Mouse (Mus musculus) lung, embryonic 14.5 days (tissue): ENCODE measurements at regions not wholly inside any gene's neighbourhood (a gene's known extent, or its start where the extent isn't known, plus 50 kb on each side); places are given as distances from the start of the nearest gene placed in this dataset.

ENCODE experiments used
- ATAC-seq: fragments of 200-750 bp; cut with Nextera tagmentation; 2 replicates; pipeline ENCODE4 v1.8.0; 2017; ENCODE audit warnings: mild to moderate bottlenecking, moderate TSS enrichment, moderate library complexity; ENCODE audit not compliant: insufficient read depth
- DNase-seq: peaks from one replicate; pipeline ENCODE4 v3.0.0-alpha.2; 2015
- H3K27ac ChIP-seq: fragments of 300-500 bp; sonication (generic); 2 replicates; pipeline ENCODE4 v1.5.1; 2014; ENCODE audit warnings: low read depth, mild to moderate bottlenecking, moderate library complexity
- H3K27me3 ChIP-seq: fragments of 300-500 bp; sonication (generic); 2 replicates; pipeline ENCODE4 v1.6.1; 2014; ENCODE audit warnings: low read length, control low read depth; ENCODE audit not compliant: insufficient read depth
- H3K36me3 ChIP-seq: fragments of 300-500 bp; sonication (generic); 2 replicates; pipeline ENCODE4 v1.6.1; 2014; ENCODE audit warnings: control low read depth; ENCODE audit not compliant: insufficient read depth
- H3K4me1 ChIP-seq: fragments of 300-500 bp; sonication (generic); 2 replicates; pipeline ENCODE4 v1.6.1; 2014; ENCODE audit warnings: antibody characterized with exemption, control low read depth; ENCODE audit not compliant: insufficient read depth
- H3K4me2 ChIP-seq: fragments of 300-500 bp; sonication (generic); 2 replicates; pipeline ENCODE4 v1.6.1; 2014; ENCODE audit warnings: mild to moderate bottlenecking
- H3K4me3 ChIP-seq: fragments of 300-500 bp; sonication (generic); 2 replicates; pipeline ENCODE4 v1.5.1; 2014; ENCODE audit warnings: low read depth, low read length
- H3K9ac ChIP-seq: fragments of 300-500 bp; sonication (generic); 2 replicates; pipeline ENCODE4 v1.6.1; 2014
- H3K9me3 ChIP-seq: fragments of 300-500 bp; sonication (generic); 2 replicates; pipeline ENCODE4 v1.6.1; 2016; ENCODE audit warnings: low read depth, low read length, control low read depth
- CTCF ChIP-seq: IDR thresholded peaks from 2 replicates; pipeline ENCODE4 v1.5.1; 2016; ENCODE audit warnings: antibody characterized with exemption, low read depth
- WGBS: fragments of 180-500 bp; shearing (Covaris S2); extraction: QIAGEN DNeasy Blood & Tissue Kit; methylation state at CpG from one replicate; pipeline ENCODE4 v1.1.7; 2014; 5-methylcytosine and 5-hydroxymethylcytosine counted together

DNA sequence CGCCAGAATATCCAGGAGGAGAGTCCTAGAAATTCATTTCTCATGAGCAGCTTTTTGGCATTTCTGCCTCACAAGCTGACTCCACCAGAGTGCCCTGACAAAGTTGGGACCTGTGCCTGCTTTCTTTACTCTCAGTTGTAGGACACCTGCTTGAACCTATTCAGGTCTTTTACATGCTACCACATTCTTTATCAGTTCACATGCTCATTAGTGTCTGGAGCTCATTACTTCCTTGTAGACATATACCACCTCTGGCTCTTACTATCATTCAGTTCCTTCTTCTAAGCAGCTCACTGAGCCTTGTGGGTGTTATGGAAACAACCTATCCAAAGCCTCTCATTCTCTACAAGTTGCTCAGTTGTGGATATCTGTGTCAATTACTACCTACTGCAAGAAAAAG is 363.4 kb upstream of the Gm5150 start:
- no peak overlapping the region for H3K4me2 ChIP-seq
- H3K9me3 ChIP-seq = no peaks in the 10 kb centered on the region
- H3K27ac ChIP-seq = no peak overlapping the region
- no peak for TF ChIP-seq CTCF
- H3K4me3 ChIP-seq = no peak overlapping the region
- no peak for DNase-seq
- no peak for ATAC-seq
- no peaks in the 10 kb centered on the region for H3K36me3 ChIP-seq
- WGBS = no CpG with 5 or more reads among the region's 1 CpGs
- H3K4me1 ChIP-seq = no peaks in the 10 kb centered on the region
- H3K27me3 ChIP-seq = no peaks in the 10 kb centered on the region
- no peak overlapping the region for H3K9ac ChIP-seq

DNA sequence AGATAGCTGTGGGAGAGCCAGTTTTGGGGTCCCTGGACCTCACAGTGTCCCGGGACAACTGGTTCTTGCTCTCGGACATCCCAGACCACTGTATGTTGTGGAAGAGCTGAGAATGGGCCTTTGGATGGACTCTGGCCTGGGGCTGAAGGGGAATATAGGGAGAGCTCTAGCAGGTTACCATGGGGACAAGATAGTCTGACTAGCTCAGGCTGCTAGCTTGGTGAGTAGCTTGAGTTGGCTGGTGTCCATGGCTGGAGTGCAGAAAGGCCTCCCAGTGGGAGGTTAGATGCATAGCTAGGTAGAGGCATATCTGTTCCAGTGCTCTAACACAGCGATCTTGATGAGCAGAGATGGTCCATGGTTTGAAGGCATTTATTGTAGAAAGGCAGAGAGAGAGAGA is 356.9 kb upstream of the Gm5150 start:
- Histone ChIP-seq H3K4me3 (no peak overlapping the region), H3K9me3 (no peaks in the 10 kb centered on the region), H3K27ac (no peak overlapping the region), H3K4me2 (no peak overlapping the region), H3K9ac (no peak overlapping the region), H3K4me1 (no peaks in the 10 kb centered on the region), H3K27me3 (no peaks in the 10 kb centered on the region), H3K36me3 (no peaks in the 10 kb centered on the region)
- ATAC-seq = no peak
- 81% methylated on average over 3 of the region's 3 CpGs for WGBS
- no peak for TF ChIP-seq CTCF
- no peak for DNase-seq

DNA sequence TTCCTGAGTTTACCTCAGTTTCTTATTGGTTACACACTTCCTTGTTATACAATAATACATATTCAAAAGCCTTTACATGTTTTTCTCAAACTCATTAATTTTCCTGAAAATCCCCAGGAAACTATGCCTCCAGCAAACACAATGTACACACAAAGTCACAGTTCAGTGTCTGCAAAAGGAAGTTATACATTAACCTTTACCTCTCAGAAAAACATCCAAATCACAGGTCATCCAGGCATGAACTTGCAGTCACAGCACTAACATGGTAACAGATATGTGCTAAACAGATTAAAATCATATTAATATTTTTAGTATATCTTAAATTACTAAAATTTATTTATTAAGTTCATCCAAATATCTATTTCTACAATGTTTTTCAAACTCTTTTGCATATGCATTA is 352.8 kb upstream of the Gm5150 start:
- Histone ChIP-seq H3K36me3 (no peaks in the 10 kb centered on the region), H3K4me3 (no peak overlapping the region), H3K4me1 (no peaks in the 10 kb centered on the region), H3K9me3 (no peaks in the 10 kb centered on the region), H3K27me3 (no peaks in the 10 kb centered on the region), H3K27ac (no peak overlapping the region), H3K4me2 (no peak overlapping the region), H3K9ac (no peak overlapping the region)
- no peak for TF ChIP-seq CTCF
- ATAC-seq (no peak), DNase-seq (no peak)

DNA sequence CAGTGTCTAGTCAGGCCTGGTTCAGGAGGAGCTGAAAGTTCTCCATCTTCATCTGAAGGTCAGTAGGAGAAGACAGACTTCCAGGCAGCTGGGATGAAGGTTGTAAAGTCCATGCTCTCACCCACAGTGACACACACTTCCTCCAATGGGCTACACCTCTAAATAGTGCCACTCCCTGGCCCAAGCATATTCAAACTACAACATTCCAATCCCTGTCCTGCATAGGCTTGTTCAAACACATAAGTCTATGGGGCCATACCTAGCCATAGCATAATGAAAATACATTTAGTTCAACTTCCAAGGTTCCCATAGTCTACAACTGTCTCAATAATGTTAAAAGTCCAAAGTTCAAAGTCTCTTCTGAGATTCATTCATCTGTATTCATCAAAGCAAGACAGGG is 324.5 kb upstream of the Gm5150 start:
- H3K4me1 ChIP-seq = no peaks in the 10 kb centered on the region
- H3K9ac ChIP-seq = no peak overlapping the region
- H3K27me3 ChIP-seq = no peaks in the 10 kb centered on the region
- ATAC-seq (no peak), DNase-seq (no peak)
- H3K4me2 ChIP-seq = no peak overlapping the region
- no peak overlapping the region for H3K27ac ChIP-seq
- no peaks in the 10 kb centered on the region for H3K36me3 ChIP-seq
- no peak for TF ChIP-seq CTCF
- no peaks in the 10 kb centered on the region for H3K9me3 ChIP-seq
- H3K4me3 ChIP-seq = no peak overlapping the region

DNA sequence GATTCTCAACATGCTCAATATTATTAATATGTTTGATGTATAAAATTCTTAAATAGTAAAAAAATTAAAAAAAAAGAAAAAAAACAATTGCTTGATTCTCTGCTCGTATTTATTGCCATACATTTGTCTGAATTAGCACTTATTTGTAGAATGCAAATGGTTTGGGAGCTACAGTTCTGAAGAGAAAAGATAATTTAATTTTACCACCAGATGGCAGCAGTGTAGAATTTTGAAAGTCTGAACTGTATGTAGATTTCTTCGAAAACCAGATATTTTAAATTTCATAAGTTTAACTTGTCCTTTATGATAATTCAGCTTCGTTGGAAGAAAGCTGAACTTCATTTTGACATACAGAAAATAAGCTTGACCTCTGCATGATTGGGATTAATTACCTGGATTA is 304.6 kb upstream of the Gm5150 start:
- no peaks in the 10 kb centered on the region for H3K36me3 ChIP-seq
- ATAC-seq (no peak), DNase-seq (peak; percentile 68)
- 36% methylated on average over 3 of the region's 3 CpGs for WGBS
- TF ChIP-seq CTCF = peak; percentile 15; the same call in 1 of the 2 replicates
- H3K4me1 ChIP-seq = no peaks in the 10 kb centered on the region
- H3K27me3 ChIP-seq = no peaks in the 10 kb centered on the region
- no peak overlapping the region for H3K4me3 ChIP-seq
- no peak overlapping the region for H3K4me2 ChIP-seq
- no peak overlapping the region for H3K27ac ChIP-seq
- no peak overlapping the region for H3K9ac ChIP-seq
- no peaks in the 10 kb centered on the region for H3K9me3 ChIP-seq

DNA sequence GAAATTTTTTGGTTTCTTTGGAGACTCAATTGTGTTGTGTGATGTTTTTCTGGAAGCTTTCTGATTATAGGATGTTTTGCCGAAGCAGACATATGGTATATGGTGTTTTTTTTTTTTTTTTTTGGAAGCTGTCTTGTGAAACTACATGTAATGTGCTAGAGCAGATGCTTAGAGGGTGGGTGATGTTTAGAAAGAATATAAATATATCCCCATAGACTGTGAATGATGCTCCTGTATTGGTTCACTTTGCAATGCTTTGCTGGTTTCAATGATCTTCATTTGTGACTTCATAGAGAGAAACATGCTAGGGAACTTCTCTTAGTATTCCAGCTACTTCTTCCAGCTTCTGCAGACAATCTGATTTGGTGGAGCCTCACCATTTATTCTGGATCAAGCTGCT is 271.2 kb upstream of the Gm5150 start:
- Histone ChIP-seq H3K4me3 (no peak overlapping the region), H3K4me2 (no peak overlapping the region), H3K4me1 (no peaks in the 10 kb centered on the region), H3K36me3 (no peaks in the 10 kb centered on the region), H3K9ac (no peak overlapping the region), H3K9me3 (no peaks in the 10 kb centered on the region), H3K27me3 (no peaks in the 10 kb centered on the region), H3K27ac (no peak overlapping the region)
- TF ChIP-seq CTCF = no peak
- 91% methylated on average over 1 of the region's 1 CpGs for WGBS
- ATAC-seq (no peak), DNase-seq (no peak)
